Mouse (Mus musculus) hindbrain, embryonic 16.5 days (tissue): Measurements from ENCODE around the gene Arhgef10l. TPM values are rescaled to one million over a fixed set of nuclear protein-coding genes. Genes with fewer than 3 reads are reported as not detected.
A peak's percentile ranks its signal among the peaks of the same experiment; 100 is the strongest.

ENCODE experiments used
- ATAC-seq: fragments of 200-750 bp; cut with Nextera tagmentation; 2 replicates; pipeline ENCODE4 v1.8.0; 2017; ENCODE audit warnings: moderate TSS enrichment, moderate library complexity
- H3K27ac ChIP-seq: fragments of 300-500 bp; sonication (generic); 2 replicates; pipeline ENCODE4 v1.5.1; 2014; ENCODE audit warnings: low read depth, mild to moderate bottlenecking, control low read depth, low read length, moderate library complexity
- H3K27me3 ChIP-seq: fragments of 300-500 bp; sonication (generic); replicated peaks from 2 replicates; pipeline ENCODE4 v1.6.1; 2014; ENCODE audit warnings: low read length; ENCODE audit not compliant: control insufficient read depth, insufficient read depth
- H3K36me3 ChIP-seq: fragments of 300-500 bp; sonication (generic); 2 replicates; pipeline ENCODE4 v1.6.1; 2014; ENCODE audit warnings: mild to moderate bottlenecking, low read length, moderate library complexity, mixed read lengths; ENCODE audit not compliant: control insufficient read depth, insufficient read depth
- H3K4me1 ChIP-seq: fragments of 300-500 bp; sonication (generic); 2 replicates; pipeline ENCODE4 v1.6.1; 2014; ENCODE audit warnings: low read depth, low read length; ENCODE audit not compliant: control insufficient read depth, insufficient read depth
- H3K4me2 ChIP-seq: fragments of 300-500 bp; sonication (generic); 2 replicates; pipeline ENCODE4 v1.6.1; 2014; ENCODE audit warnings: mild to moderate bottlenecking, low read length, control low read depth, moderate library complexity
- H3K4me3 ChIP-seq: fragments of 300-500 bp; sonication (generic); 2 replicates; pipeline ENCODE4 v1.5.1; 2014; ENCODE audit warnings: mild to moderate bottlenecking, low read length, control low read depth, moderate library complexity
- H3K9ac ChIP-seq: fragments of 300-500 bp; sonication (generic); 2 replicates; pipeline ENCODE4 v1.6.1; 2014; ENCODE audit warnings: low read depth, mild to moderate bottlenecking, control low read depth, low read length, moderate library complexity
- H3K9me3 ChIP-seq: fragments of 300-500 bp; sonication (generic); 2 replicates; pipeline ENCODE4 v1.6.1; 2014; ENCODE audit warnings: mild to moderate bottlenecking, low read length, moderate library complexity; ENCODE audit not compliant: control insufficient read depth
- WGBS: fragments of 180-500 bp; shearing (Covaris S2); extraction: QIAGEN DNeasy Blood & Tissue Kit; methylation state at CpG from one replicate; pipeline ENCODE4 v1.1.7; 2014; 5-methylcytosine and 5-hydroxymethylcytosine counted together
- polyA plus RNA-seq: library from polyadenylated mRNA; unstranded; fragments of >200 nt; fragmentation: Nextera tagmentation; extraction: Ambion mirVana; gene quantifications from 2 replicates; pipeline ENCODE4 v1.2.1, GENCODE M21; 2015

Gene Arhgef10l
- polyA plus RNA-seq, 1 experiment from 2014 or later, result 20.7 TPM

DNA sequence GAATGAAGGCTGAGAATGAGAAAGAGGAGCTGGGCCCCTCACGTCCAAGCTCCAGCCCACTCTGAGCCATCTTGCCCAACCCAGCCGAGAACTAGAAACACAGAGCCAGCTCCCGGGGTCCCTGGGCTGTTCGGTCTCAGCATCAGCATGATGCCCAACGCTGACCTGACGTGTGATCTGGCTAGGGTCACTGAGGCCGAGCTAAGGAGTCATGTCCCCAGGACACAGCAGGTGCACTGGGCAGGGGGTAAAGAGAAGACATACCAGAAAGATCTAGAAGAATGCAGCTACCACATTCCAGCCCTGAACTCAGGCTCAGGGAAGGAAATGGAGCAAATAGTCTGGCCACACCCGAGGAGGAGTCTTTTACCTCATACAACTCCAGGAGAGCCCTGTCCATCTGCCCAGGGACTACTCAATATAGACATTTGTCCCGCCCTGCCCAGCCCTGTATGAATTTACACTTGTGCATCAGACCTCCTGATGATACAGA is 57.5 kb downstream of the Arhgef10l start:
- no peaks in the 10 kb centered on the region for H3K27me3 ChIP-seq
- H3K4me3 ChIP-seq, result no peak overlapping the region
- H3K27ac ChIP-seq, result no peak overlapping the region
- H3K4me2 ChIP-seq, result no peak overlapping the region
- peaks cover 11% of the 10 kb centered on the region for H3K4me1 ChIP-seq
- no peaks in the 10 kb centered on the region for H3K9me3 ChIP-seq
- H3K9ac ChIP-seq, result no peak overlapping the region
- WGBS, result 76% methylated on average over 9 of the region's 9 CpGs
- ATAC-seq, result no peak
- peaks cover 4% of the 10 kb centered on the region; the same call in 1 of the 2 replicates for H3K36me3 ChIP-seq

GRCm38 (mm10) chr4:140606779-140607178 is 59.0 kb downstream of the Arhgef10l start:
- H3K4me3 ChIP-seq, result no peak overlapping the region
- H3K27ac ChIP-seq, result peak overlapping the region; percentile 47
- no peak overlapping the region for H3K9ac ChIP-seq
- peaks cover 4% of the 10 kb centered on the region; the same call in 1 of the 2 replicates for H3K36me3 ChIP-seq
- no peaks in the 10 kb centered on the region for H3K27me3 ChIP-seq
- H3K9me3 ChIP-seq, result no peaks in the 10 kb centered on the region
- 72% methylated on average over 7 of the region's 7 CpGs for WGBS
- no peak for ATAC-seq
- no peak overlapping the region for H3K4me2 ChIP-seq
- H3K4me1 ChIP-seq, result peaks cover 11% of the 10 kb centered on the region

DNA sequence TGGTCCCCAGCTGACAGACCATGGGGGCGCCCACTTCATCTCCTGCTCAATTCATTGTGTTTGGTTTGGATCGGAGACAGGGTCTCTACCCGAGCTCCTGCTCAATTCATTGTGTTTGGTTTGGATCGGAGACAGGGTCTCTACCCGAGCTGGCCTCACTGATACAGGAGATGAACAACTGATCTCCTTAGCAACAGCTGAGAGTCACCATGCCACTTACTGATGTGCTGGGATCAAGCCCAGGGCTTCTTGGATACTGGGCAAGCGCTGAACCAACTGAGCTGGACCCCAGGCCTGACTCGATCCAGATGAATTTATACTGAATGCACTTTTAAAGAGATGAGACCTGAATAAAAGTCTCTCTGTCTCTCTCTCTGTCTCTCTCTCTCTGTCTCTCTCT is 59.6 kb downstream of the Arhgef10l start:
- H3K27me3 ChIP-seq, result no peaks in the 10 kb centered on the region
- peaks cover 11% of the 10 kb centered on the region for H3K4me1 ChIP-seq
- no peak overlapping the region for H3K4me2 ChIP-seq
- peak; percentile 72 for ATAC-seq
- no peak overlapping the region for H3K4me3 ChIP-seq
- H3K36me3 ChIP-seq, result peaks cover 4% of the 10 kb centered on the region; the same call in 1 of the 2 replicates
- no peaks in the 10 kb centered on the region for H3K9me3 ChIP-seq
- H3K27ac ChIP-seq, result peak overlapping the region; percentile 66
- no peak overlapping the region for H3K9ac ChIP-seq
- WGBS, result 61% methylated on average over 7 of the region's 7 CpGs

GRCm38 (mm10) chr4:140605790-140606189 is 60.0 kb downstream of the Arhgef10l start:
- H3K27ac ChIP-seq, result peak overlapping the region; percentile 66
- peak; percentile 70 for ATAC-seq
- H3K9me3 ChIP-seq, result no peaks in the 10 kb centered on the region
- H3K4me3 ChIP-seq, result no peak overlapping the region
- H3K4me2 ChIP-seq, result no peak overlapping the region
- H3K27me3 ChIP-seq, result no peaks in the 10 kb centered on the region
- peaks cover 11% of the 10 kb centered on the region for H3K4me1 ChIP-seq
- H3K36me3 ChIP-seq, result peaks cover 4% of the 10 kb centered on the region; the same call in 1 of the 2 replicates
- H3K9ac ChIP-seq, result no peak overlapping the region
- WGBS, result 57% methylated on average over 7 of the region's 7 CpGs

- Histone ChIP-seq H3K4me2 (no peak overlapping the region), H3K36me3 (peaks cover 4% of the 10 kb centered on the region; the same call in 1 of the 2 replicates), H3K4me1 (peaks cover 11% of the 10 kb centered on the region), H3K27ac (peak overlapping the region; percentile 66), H3K4me3 (no peak overlapping the region), H3K9me3 (no peaks in the 10 kb centered on the region), H3K27me3 (no peaks in the 10 kb centered on the region), H3K9ac (no peak overlapping the region)
- 57% methylated on average over 6 of the region's 6 CpGs for WGBS
- 0 out of 2 replicates have a peak, but pooled peaks have one; percentile 53 for ATAC-seq
Observed at GRCm38 (mm10) chr4:140605247-140605646, 60.6 kb downstream of the Arhgef10l start.

DNA sequence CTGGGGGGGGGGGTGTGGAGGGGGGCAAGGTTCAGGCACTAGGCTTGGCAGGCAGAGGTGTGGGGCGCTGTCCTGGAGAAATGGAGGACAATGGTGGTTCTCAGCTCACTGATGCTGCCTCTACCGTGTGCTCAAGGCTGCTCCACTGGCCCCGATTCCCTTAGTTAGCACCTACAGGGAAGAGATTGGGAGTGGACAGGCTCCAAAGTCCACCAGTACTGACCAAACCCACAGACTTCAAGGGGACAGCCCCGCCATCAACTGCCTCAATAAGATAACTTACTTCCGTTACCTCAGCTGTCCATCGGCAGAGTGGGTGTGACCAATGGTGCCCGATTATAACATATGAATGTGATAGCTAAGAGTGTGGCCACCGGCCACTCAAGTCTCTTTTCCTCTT is 61.3 kb downstream of the Arhgef10l start:
- ATAC-seq, result no peak
- 87% methylated on average over 8 of the region's 8 CpGs for WGBS
- H3K9ac ChIP-seq, result no peak overlapping the region
- peaks cover 4% of the 10 kb centered on the region; the same call in 1 of the 2 replicates for H3K36me3 ChIP-seq
- H3K4me1 ChIP-seq, result peaks cover 11% of the 10 kb centered on the region
- no peaks in the 10 kb centered on the region for H3K27me3 ChIP-seq
- no peak overlapping the region for H3K27ac ChIP-seq
- no peak overlapping the region for H3K4me3 ChIP-seq
- H3K9me3 ChIP-seq, result no peaks in the 10 kb centered on the region
- H3K4me2 ChIP-seq, result no peak overlapping the region

DNA sequence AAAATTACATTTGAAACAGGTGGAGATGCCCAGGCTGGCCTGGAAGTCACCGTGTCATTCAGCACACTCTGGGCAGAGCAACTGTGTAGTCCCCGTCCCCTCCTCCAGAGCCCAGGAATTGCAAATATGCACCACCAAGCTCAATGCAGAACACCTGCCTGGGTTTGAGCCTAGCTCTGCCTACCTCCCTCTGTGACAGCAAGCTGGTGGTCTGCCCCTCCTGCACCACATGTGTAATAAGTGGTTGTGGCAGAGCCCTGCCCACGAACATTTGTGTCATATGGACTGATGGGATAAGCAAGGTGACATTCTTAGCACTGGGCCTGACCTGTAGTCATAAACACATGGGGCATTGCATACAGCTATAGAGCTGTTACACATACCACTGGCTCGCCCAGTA is 63.8 kb downstream of the Arhgef10l start:
- Histone ChIP-seq H3K4me2 (no peak overlapping the region), H3K27ac (no peak overlapping the region), H3K27me3 (no peaks in the 10 kb centered on the region), H3K36me3 (peaks cover 3% of the 10 kb centered on the region; the same call in 1 of the 2 replicates), H3K9ac (no peak overlapping the region), H3K4me1 (peaks cover 11% of the 10 kb centered on the region), H3K4me3 (no peak overlapping the region), H3K9me3 (no peaks in the 10 kb centered on the region; the same call in 1 of the 2 replicates)
- WGBS, result 82% methylated on average over 4 of the region's 4 CpGs
- ATAC-seq, result no peak

GRCm38 (mm10) chr4:140601153-140601552 is 64.7 kb downstream of the Arhgef10l start:
- 68% methylated on average over 11 of the region's 11 CpGs for WGBS
- H3K4me2 ChIP-seq, result no peak overlapping the region
- no peaks in the 10 kb centered on the region for H3K27me3 ChIP-seq
- H3K36me3 ChIP-seq, result peaks cover 3% of the 10 kb centered on the region; the same call in 1 of the 2 replicates
- peaks cover 8% of the 10 kb centered on the region for H3K4me1 ChIP-seq
- no peaks in the 10 kb centered on the region; the same call in 1 of the 2 replicates for H3K9me3 ChIP-seq
- H3K9ac ChIP-seq, result no peak overlapping the region
- H3K27ac ChIP-seq, result no peak overlapping the region
- H3K4me3 ChIP-seq, result no peak overlapping the region
- no peak for ATAC-seq

DNA sequence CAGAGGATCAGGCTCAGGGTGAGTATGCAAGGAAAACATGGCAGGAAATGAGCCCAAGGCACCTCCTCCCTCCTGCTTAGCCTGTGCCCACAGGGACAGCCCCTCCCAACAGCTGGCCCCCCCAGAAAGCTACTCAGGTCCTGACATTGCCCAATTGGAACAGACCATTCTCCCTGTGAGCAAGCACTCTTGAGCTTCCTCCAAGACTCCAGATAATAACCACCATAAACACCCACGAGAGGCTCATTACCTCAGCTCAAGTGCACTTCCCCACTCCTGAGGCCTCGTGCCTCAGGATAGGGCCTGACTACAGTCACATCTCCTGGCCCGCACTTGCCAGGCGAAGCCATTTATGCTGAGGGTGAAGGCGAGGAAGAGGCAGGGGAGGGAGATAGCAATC is 67.0 kb downstream of the Arhgef10l start:
- 80% methylated on average over 5 of the region's 5 CpGs for WGBS
- Histone ChIP-seq H3K9me3 (no peaks in the 10 kb centered on the region; the same call in 1 of the 2 replicates), H3K4me2 (no peak overlapping the region), H3K27me3 (no peaks in the 10 kb centered on the region), H3K27ac (no peak overlapping the region), H3K36me3 (peaks cover 3% of the 10 kb centered on the region; the same call in 1 of the 2 replicates), H3K4me1 (no peaks in the 10 kb centered on the region), H3K9ac (no peak overlapping the region), H3K4me3 (no peak overlapping the region)
- no peak for ATAC-seq
